Mouse (Mus musculus) C2C12 (cell line): ENCODE data around the gene Phrf1. TPM values are rescaled to one million over a fixed set of nuclear protein-coding genes. Genes with fewer than 3 reads are reported as not detected.

Experiments used
- H3K27me3 ChIP-seq: one replicate; pipeline ENCODE4 v1.6.1; 2011; ENCODE audit not compliant: control insufficient read depth, insufficient read depth, insufficient read length
- H3K36me3 ChIP-seq: one replicate; pipeline ENCODE4 v1.6.1; 2011; ENCODE audit not compliant: control insufficient read depth, insufficient read depth
- H3K4me3 ChIP-seq: one replicate; pipeline ENCODE4 v1.5.1; 2011; ENCODE audit warnings: mild to moderate bottlenecking, control low read depth; ENCODE audit not compliant: poor library complexity, insufficient read depth, severe bottlenecking
- H3K79me2 ChIP-seq: one replicate; pipeline ENCODE4 v1.6.1; 2011; ENCODE audit not compliant: control insufficient read depth, insufficient read depth
- H3K79me3 ChIP-seq: one replicate; pipeline ENCODE4 v1.6.1; 2011; ENCODE audit warnings: low read depth, control low read depth
- H3ac ChIP-seq: one replicate; pipeline ENCODE3; 2011; ENCODE audit warnings: low read depth; ENCODE audit not compliant: control insufficient read depth, insufficient read length
- CEBPB ChIP-seq: IDR thresholded peaks from one replicate; pipeline ENCODE4 v1.6.1; 2011; ENCODE audit warnings: low read depth, mild to moderate bottlenecking, control low read depth, moderate library complexity
- CTCF ChIP-seq: IDR thresholded peaks from one replicate; pipeline ENCODE4 v1.5.1; 2011; ENCODE audit not compliant: control insufficient read depth, insufficient read depth, insufficient read length
- FOSL1 ChIP-seq: IDR thresholded peaks from one replicate; pipeline ENCODE4 v1.8.0; 2011; ENCODE audit warnings: mild to moderate bottlenecking, low read length; ENCODE audit not compliant: poor library complexity, insufficient read depth, severe bottlenecking
- MAX ChIP-seq: IDR thresholded peaks from one replicate; pipeline ENCODE4 v1.6.1; 2011; ENCODE audit warnings: mild to moderate bottlenecking, control low read depth
- MYOD1 ChIP-seq: IDR thresholded peaks from one replicate; pipeline ENCODE4 v1.6.1; 2011; ENCODE audit warnings: low read depth; ENCODE audit not compliant: control insufficient read depth, insufficient read length
- MYOG ChIP-seq: IDR thresholded peaks from one replicate; pipeline ENCODE4 v1.6.1; 2011; ENCODE audit not compliant: control insufficient read depth, insufficient read length; ENCODE audit errors: extremely low read depth
- USF1 ChIP-seq: IDR thresholded peaks from one replicate; pipeline ENCODE4 v1.6.1; 2011; ENCODE audit warnings: low read depth, mild to moderate bottlenecking, control low read depth, moderate library complexity
- long read RNA-seq, 2 experiments: library from polyadenylated mRNA; unstranded; transcript quantifications; one replicate each; pipeline ENCODE4 v2.0.0; 2019 to 2020
- polyA plus RNA-seq: library from polyadenylated mRNA; unstranded; fragments of >200 nt; fragmentation: generic; extraction: Trizol; gene quantifications from one replicate; pipeline ENCODE4 v1.2.1, GENCODE M21; 2012; ENCODE audit warnings: missing spikeins

Phrf1 gene
- polyA plus RNA-seq, result 60.2 TPM
- long read RNA-seq, experiment 1, partial matches to known transcripts, result 7 of 13 reads
- long read RNA-seq, experiment 1, other reads (novel, unspliced or antisense), result 5 of 13 reads
- long read RNA-seq, experiment 2, full-length matches to known transcripts, result 40 of 215 reads
- long read RNA-seq, experiment 2, partial matches to known transcripts, result 106 of 215 reads
- long read RNA-seq, experiment 2, other reads (novel, unspliced or antisense), result 69 of 215 reads

- Histone ChIP-seq H3K79me3 (peaks cover 45% of the 10 kb centered on the region), H3K36me3 (peaks cover 19% of the 10 kb centered on the region), H3K4me3 (peak within 1 kb of the TSS; percentile 91), H3ac (peak within 1 kb of the TSS; percentile 94), H3K27me3 (no peaks in the 10 kb centered on the region), H3K79me2 (peaks cover 50% of the 10 kb centered on the region)
- no peak for TF ChIP-seq MYOG
- peak; percentile 26 for TF ChIP-seq MAX
- TF ChIP-seq CEBPB, result no peak
- TF ChIP-seq CTCF, result peak; percentile 88
- no peak for TF ChIP-seq MYOD1
- no peak for TF ChIP-seq USF1
- TF ChIP-seq FOSL1, result no peak
Measured at GRCm38 (mm10) chr7:141228279-141229067, at the start of gene Phrf1. Gene Phrf1 (plus strand): TSS chr7:141228784.

DNA sequence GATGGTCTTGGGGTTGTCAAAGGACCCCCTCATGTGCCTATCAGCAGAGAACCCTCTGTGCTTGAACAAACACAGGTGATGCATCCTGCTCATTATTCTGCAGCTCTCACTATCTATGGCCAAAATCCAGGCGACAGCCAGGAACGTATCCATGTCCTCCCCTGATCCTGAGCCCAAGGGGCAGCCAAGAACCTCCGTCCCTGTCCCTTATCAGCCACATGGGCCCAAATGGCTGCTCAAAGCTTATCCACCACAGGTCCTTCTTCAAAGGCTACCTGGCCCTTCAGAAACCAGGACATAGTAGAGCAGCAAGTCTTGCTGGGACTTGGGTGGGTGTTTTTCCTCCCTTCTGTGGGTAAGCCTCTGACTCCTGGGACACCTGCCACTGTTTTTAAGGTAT lies 40.4 kb upstream of the Phrf1 start:
- H3K27me3 ChIP-seq, result no peaks in the 10 kb centered on the region
- no peak overlapping the region for H3ac ChIP-seq
- H3K4me3 ChIP-seq, result no peak overlapping the region
- TF ChIP-seq FOSL1 (no peak), MYOG (no peak)
- peaks cover 5% of the 10 kb centered on the region for H3K79me3 ChIP-seq
- peaks cover 16% of the 10 kb centered on the region for H3K79me2 ChIP-seq
- H3K36me3 ChIP-seq, result peaks cover 14% of the 10 kb centered on the region

GRCm38 (mm10) chr7:141188733-141189132 lies 39.9 kb upstream of the Phrf1 start:
- TF ChIP-seq USF1 (no peak), FOSL1 (no peak), CTCF (no peak), MYOG (no peak), MAX (no peak), MYOD1 (no peak), CEBPB (no peak)
- Histone ChIP-seq H3K36me3 (peaks cover 14% of the 10 kb centered on the region), H3K79me3 (peaks cover 6% of the 10 kb centered on the region)

DNA sequence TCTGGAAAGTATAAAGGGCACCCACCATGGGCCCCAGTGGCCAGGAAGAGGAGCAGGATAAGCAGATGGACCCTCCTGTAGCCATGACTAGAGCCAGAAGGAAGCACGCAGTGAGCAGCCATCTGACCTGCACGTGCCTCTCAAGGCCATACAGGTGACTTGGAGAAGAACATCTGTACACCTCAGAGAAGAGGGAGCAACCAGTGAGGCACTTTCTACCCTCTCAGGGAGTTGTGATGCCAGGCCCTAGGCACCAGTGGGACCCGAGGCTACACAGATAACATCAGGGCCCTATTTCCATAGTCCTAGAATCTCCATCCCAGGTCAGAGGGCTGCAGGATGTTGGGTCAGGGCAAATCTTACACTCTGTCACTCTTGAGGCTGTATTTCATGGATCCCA lies 38.4 kb upstream of the Phrf1 start:
- TF ChIP-seq MYOG (no peak), CTCF (no peak), CEBPB (no peak), MYOD1 (no peak), FOSL1 (no peak)
- H3K36me3 ChIP-seq, result peaks cover 14% of the 10 kb centered on the region
- peaks cover 20% of the 10 kb centered on the region for H3K79me2 ChIP-seq
- H3ac ChIP-seq, result no peak overlapping the region
- H3K4me3 ChIP-seq, result no peak overlapping the region
- H3K27me3 ChIP-seq, result no peaks in the 10 kb centered on the region
- H3K79me3 ChIP-seq, result peaks cover 6% of the 10 kb centered on the region

More at GRCm38 (mm10) chr7:141188733-141189132, 39.9 kb upstream of the Phrf1 start:
- Histone ChIP-seq H3K27me3 (no peaks in the 10 kb centered on the region), H3K79me2 (peaks cover 20% of the 10 kb centered on the region), H3K4me3 (no peak overlapping the region), H3ac (no peak overlapping the region)

DNA sequence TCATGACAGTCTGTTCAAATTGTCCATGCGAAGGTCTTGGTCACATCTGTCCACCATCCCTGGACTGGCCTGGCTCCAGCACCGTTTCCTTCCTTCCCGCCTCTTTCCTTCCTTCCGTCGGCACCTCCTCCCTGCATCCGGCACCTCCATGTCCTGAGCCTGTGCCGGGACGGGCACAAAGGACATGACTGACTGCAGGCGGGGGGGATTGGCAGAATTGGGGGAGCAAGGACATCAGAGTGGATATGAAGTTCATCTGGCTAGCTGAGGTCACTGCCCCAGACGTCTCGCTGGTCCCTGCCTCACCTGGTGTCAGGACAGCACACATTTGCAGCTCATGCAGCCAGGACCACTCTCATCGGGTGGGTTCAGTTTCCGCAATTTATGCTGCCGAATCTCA lies 37.5 kb upstream of the Phrf1 start:
- H3K27me3 ChIP-seq, result no peaks in the 10 kb centered on the region
- no peak overlapping the region for H3K4me3 ChIP-seq
- H3K79me3 ChIP-seq, result peaks cover 6% of the 10 kb centered on the region
- no peak overlapping the region for H3ac ChIP-seq
- H3K36me3 ChIP-seq, result peaks cover 14% of the 10 kb centered on the region
- peaks cover 20% of the 10 kb centered on the region for H3K79me2 ChIP-seq
- TF ChIP-seq MYOG (no peak), FOSL1 (no peak), CTCF (no peak), USF1 (no peak), CEBPB (no peak), MAX (no peak), MYOD1 (no peak)
